16 mouse cellular contexts compared by ENCODE assay signal in the genomic region with DNA sequence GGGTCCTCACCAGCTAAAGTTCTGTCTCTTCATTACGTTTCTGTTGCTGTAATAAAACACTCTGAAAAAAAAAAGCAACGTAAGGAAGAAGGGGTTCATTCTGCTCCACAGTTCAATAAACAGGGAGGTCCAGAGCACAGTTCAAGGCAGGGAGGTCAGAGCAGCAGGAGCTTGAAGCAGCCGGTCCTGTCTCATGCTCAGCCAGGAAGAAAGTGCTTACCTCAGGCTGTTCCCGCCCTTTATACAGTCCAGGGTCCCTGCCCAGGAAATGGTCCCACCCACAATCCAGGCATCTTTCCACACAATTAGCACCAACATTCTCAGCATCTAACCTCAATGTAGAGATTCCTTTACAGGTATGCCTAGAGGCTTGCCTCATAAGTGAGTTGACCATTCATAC. TPM values are rescaled to one million over a fixed set of nuclear protein-coding genes. Genes with fewer than 3 reads are reported as not detected.
"Had no signal": no experiment of that assay in that cellular context is flagged by ENCODE, and none has a peak within 500 bp of the region (broad histone marks: within the 10 kb centered on the region; RNA-seq: fewer than 3 reads in every experiment).

No protein-coding gene starts in this region.

- H3K4me2 ChIP-seq: intestine, embryonic 15.5 days; liver, embryonic 11.5 days; liver, embryonic 15.5 days; midbrain, embryonic 13.5 days; neural tube, embryonic 15.5 days had no signal

- H3K4me1 ChIP-seq: intestine, embryonic 15.5 days; liver, embryonic 15.5 days had no signal

- H3K27ac ChIP-seq: intestine, embryonic 15.5 days; left cerebral cortex, adult 2 months; limb, embryonic 10.5 days; liver, embryonic 15.5 days; midbrain, embryonic 13.5 days; neural tube, embryonic 15.5 days; stomach, postnatal 0 days had no signal

- H3K9ac ChIP-seq: intestine, embryonic 15.5 days; liver, embryonic 15.5 days; midbrain, embryonic 13.5 days; neural tube, embryonic 15.5 days had no signal

- H3K9me3 ChIP-seq: intestine, embryonic 15.5 days; limb, embryonic 10.5 days; liver, embryonic 15.5 days; neural tube, embryonic 15.5 days had no signal

- DNase-seq: lung, adult 2 months; lung, postnatal 36 days; right cerebral cortex, adult 18-20 months; right cerebral cortex, postnatal 25 days; thymus, postnatal 4 days had no signal

- H3K36me3 ChIP-seq: intestine, embryonic 15.5 days; limb, embryonic 10.5 days; liver, embryonic 15.5 days; midbrain, embryonic 13.5 days; neural tube, embryonic 15.5 days had no signal

- H3K27me3 ChIP-seq: neural tube, embryonic 15.5 days had no signal

- ATAC-seq: intestine, embryonic 15.5 days; lung, postnatal 0 days; midbrain, embryonic 13.5 days had no signal

- H3K4me3 ChIP-seq: intestine, embryonic 15.5 days; left cerebral cortex, adult 2 months; limb, embryonic 10.5 days; liver, embryonic 15.5 days; midbrain, embryonic 13.5 days; myocyte; neural tube, embryonic 15.5 days had no signal

RNA-seq across cellular contexts. Expression of gene Htr5a, which starts 3.9 kb away (rescaled TPM):
- polyA plus RNA-seq: intestine, embryonic 15.5 days; limb, embryonic 10.5 days; limb, embryonic 14.5 days; liver, embryonic 11.5 days; liver, embryonic 15.5 days; lung, adult 2 months; lung, postnatal 0 days; myocyte; stomach, postnatal 0 days had no signal
